8 mouse cellular contexts compared by ENCODE assay signal in the genomic region with DNA sequence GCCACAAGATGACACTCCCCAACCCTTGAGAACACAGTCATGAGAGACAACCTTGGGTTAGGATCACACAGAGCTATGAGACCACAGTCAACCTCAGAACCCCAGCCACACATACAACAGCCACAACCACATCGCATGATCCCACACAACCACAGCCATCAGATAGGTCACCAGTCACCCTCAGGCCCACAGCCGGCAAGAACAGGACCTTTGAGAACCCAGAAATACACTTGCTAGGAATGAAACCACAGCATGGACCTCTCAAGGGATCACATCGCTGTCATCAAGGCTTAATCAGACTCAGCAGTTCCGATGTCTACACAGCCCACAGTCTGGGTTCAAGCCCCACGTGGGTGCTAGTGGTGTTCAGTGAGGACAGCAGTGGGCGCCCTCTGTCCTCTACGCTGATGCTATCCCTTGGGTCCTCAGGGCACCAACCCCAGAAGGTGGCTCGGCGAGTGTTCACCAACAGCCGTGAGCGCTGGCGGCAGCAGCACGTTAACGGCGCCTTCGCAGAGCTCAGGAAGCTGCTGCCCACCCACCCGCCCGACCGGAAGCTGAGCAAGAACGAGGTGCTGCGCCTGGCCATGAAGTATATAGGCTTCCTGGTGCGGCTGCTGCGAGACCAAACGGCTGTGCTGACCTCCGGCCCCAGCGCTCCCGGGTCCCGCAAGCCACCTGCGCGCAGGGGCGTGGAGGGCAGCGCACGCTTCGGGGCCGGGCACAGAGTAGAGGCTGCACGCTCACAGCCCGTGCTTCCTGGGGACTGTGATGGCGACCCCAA. TPM values are rescaled to one million over a fixed set of nuclear protein-coding genes. Genes with fewer than 3 reads are reported as not detected.
DNase-seq lines count a peak whose midpoint lies in the region; ATAC-seq and TF ChIP-seq lines count a peak whose summit lies in the region.

No protein-coding gene starts in this region.

- no peak for TF ChIP-seq CTCF in layer of hippocampus, adult 2 months (conservative IDR thresholded peaks at IDR 0.05)

- peak overlapping the region; percentile 11 for H3K4me2 ChIP-seq in hindbrain, embryonic 14.5 days (replicated peaks)
- peak overlapping the region; percentile 54 for H3K4me2 ChIP-seq in stomach, embryonic 15.5 days

- DNase-seq in layer of hippocampus, adult 2 months (ENCODE audit: low spot score in 2 of 2): no peak
- DNase-seq in layer of hippocampus, postnatal 36 days: no peak
- no peak for DNase-seq in hindbrain, embryonic 14.5 days (ENCODE audit: low spot score)
- peak; percentile 47 to 60 for DNase-seq in lung, postnatal 4 days
- DNase-seq in layer of hippocampus, adult 9-10 months (ENCODE audit: low spot score): no peak
- no peak for DNase-seq in ovary, postnatal 14 days (ENCODE audit: low spot score)

- 9% methylated on average over 38 of the region's 38 CpGs for WGBS in hindbrain, embryonic 14.5 days
- WGBS in stomach, embryonic 15.5 days: 23% methylated on average over 38 of the region's 38 CpGs

- peaks cover 10% of the 10 kb centered on the region; the same call in 1 of the 2 replicates for H3K36me3 ChIP-seq in hindbrain, embryonic 14.5 days (replicated peaks; ENCODE audit: control insufficient read depth, insufficient read depth)
- peaks cover 12% of the 10 kb centered on the region for H3K36me3 ChIP-seq in stomach, embryonic 15.5 days

- H3K9me3 ChIP-seq in hindbrain, embryonic 14.5 days (ENCODE audit: control insufficient read depth, low read length): no peaks in the 10 kb centered on the region
- no peaks in the 10 kb centered on the region for H3K9me3 ChIP-seq in stomach, embryonic 15.5 days

- peak; percentile 21 for ATAC-seq in common myeloid progenitor, adult 5-6 weeks (replicated peaks; ENCODE audit: low read depth, poor library complexity, severe bottlenecking)
- ATAC-seq in hindbrain, embryonic 14.5 days (ENCODE audit: low FRiP score): no peak
- ATAC-seq in stomach, embryonic 15.5 days (ENCODE audit: insufficient read depth, low FRiP score, low read depth): no peak

- H3K27me3 ChIP-seq in hindbrain, embryonic 14.5 days (ENCODE audit: control insufficient read depth, insufficient read depth, low read length): peaks cover 61% of the 10 kb centered on the region
- H3K27me3 ChIP-seq in stomach, embryonic 15.5 days (replicated peaks): peaks cover 48% of the 10 kb centered on the region

- peak overlapping the region; percentile 85 for H3K27ac ChIP-seq in layer of hippocampus, adult 2 months
- no peak overlapping the region for H3K27ac ChIP-seq in hindbrain, embryonic 14.5 days
- peak overlapping the region; percentile 31; the same call in 1 of the 2 replicates for H3K27ac ChIP-seq in stomach, embryonic 15.5 days

- peaks cover 35% of the 10 kb centered on the region for H3K4me1 ChIP-seq in hindbrain, embryonic 14.5 days (replicated peaks; ENCODE audit: control insufficient read depth, insufficient read depth, low read length)
- peaks cover 50% of the 10 kb centered on the region for H3K4me1 ChIP-seq in stomach, embryonic 15.5 days

- H3K4me3 ChIP-seq in layer of hippocampus, adult 2 months: peak overlapping the region; percentile 24; the same call in 1 of the 2 replicates
- H3K4me3 ChIP-seq in hindbrain, embryonic 14.5 days (replicated peaks; ENCODE audit: low read length): 0 out of 2 replicates have a peak overlapping the region, but pooled peaks have one; percentile 2
- H3K4me3 ChIP-seq in stomach, embryonic 15.5 days (replicated peaks): peak overlapping the region; percentile 31

- 0 out of 2 replicates have a peak overlapping the region, but pooled peaks have one; percentile 6 for H3K9ac ChIP-seq in hindbrain, embryonic 14.5 days
- H3K9ac ChIP-seq in stomach, embryonic 15.5 days: no peak overlapping the region

RNA-seq across cellular contexts. Expression of gene Lyl1, which starts 2.4 kb away (rescaled TPM):
- 1 to 10 TPM; 2.3 to 2.6 TPM for total RNA-seq in layer of hippocampus, adult 2 months (2021)
- 1 to 10 TPM; 1.2 to 2.0 TPM for total RNA-seq in layer of hippocampus, postnatal 36 days (2021)
- total RNA-seq in common myeloid progenitor, adult 5-6 weeks (2017): 38.8 and 47.8 TPM in 2 replicates
- 3.8 and 5.1 TPM in 2 replicates for polyA plus RNA-seq in hindbrain, embryonic 14.5 days (2014; fragmentation: Nextera tagmentation; extraction: Ambion mirVana)
- polyA plus RNA-seq in stomach, embryonic 15.5 days (2015; fragmentation: Nextera tagmentation; extraction: Ambion mirVana): 7.1 and 9.7 TPM in 2 replicates

RNA-seq across cellular contexts. Expression of gene Nacc1, which starts 16.0 kb away (rescaled TPM):
- total RNA-seq in layer of hippocampus, adult 2 months (2021): 10 to 100 TPM; 91.8 to 93.9 TPM
- total RNA-seq in layer of hippocampus, postnatal 36 days (2021): 10 to 100 TPM; 85.9 to 92.2 TPM
- total RNA-seq in common myeloid progenitor, adult 5-6 weeks (2017): 46.5 and 55.3 TPM in 2 replicates
- 17.8 and 18.1 TPM in 2 replicates for polyA plus RNA-seq in hindbrain, embryonic 14.5 days (2014; fragmentation: Nextera tagmentation; extraction: Ambion mirVana)
- polyA plus RNA-seq in stomach, embryonic 15.5 days (2015; fragmentation: Nextera tagmentation; extraction: Ambion mirVana): 15.8 and 17.4 TPM in 2 replicates

RNA-seq across cellular contexts. Expression of gene Trmt1, which starts 17.6 kb away (rescaled TPM):
- total RNA-seq in layer of hippocampus, adult 2 months (2021): 100 to 1,000 TPM; 109 to 113 TPM
- 100 to 1,000 TPM in 1 of 2 experiments, 10 to 100 TPM in 1; 95.2 to 115 TPM for total RNA-seq in layer of hippocampus, postnatal 36 days (2021)
- 85.0 and 102 TPM in 2 replicates for total RNA-seq in common myeloid progenitor, adult 5-6 weeks (2017)
- polyA plus RNA-seq in hindbrain, embryonic 14.5 days (2014; fragmentation: Nextera tagmentation; extraction: Ambion mirVana): 55.2 and 62.1 TPM in 2 replicates
- 56.2 and 63.9 TPM in 2 replicates for polyA plus RNA-seq in stomach, embryonic 15.5 days (2015; fragmentation: Nextera tagmentation; extraction: Ambion mirVana)

RNA-seq across cellular contexts. Expression of gene G430095P16Rik, which starts 19.1 kb away (rescaled TPM):
- under 1 TPM in 1 of 2 experiments, not detected in 1; 0.54 TPM for total RNA-seq in layer of hippocampus, adult 2 months (2021)
- not detected for total RNA-seq in layer of hippocampus, postnatal 36 days (2021)
- 13.2 and 22.4 TPM in 2 replicates for total RNA-seq in common myeloid progenitor, adult 5-6 weeks (2017)
- polyA plus RNA-seq in hindbrain, embryonic 14.5 days (2014; fragmentation: Nextera tagmentation; extraction: Ambion mirVana): 0.55 and 0.71 TPM in 2 replicates
- 3.5 and 4.1 TPM in 2 replicates for polyA plus RNA-seq in stomach, embryonic 15.5 days (2015; fragmentation: Nextera tagmentation; extraction: Ambion mirVana)

RNA-seq across cellular contexts. Expression of gene Ier2, which starts 41.0 kb away (rescaled TPM):
- total RNA-seq in layer of hippocampus, adult 2 months (2021): 1 to 10 TPM; 5.1 to 7.2 TPM
- 1 to 10 TPM; 7.2 to 7.6 TPM for total RNA-seq in layer of hippocampus, postnatal 36 days (2021)
- total RNA-seq in common myeloid progenitor, adult 5-6 weeks (2017): 73.6 and 80.7 TPM in 2 replicates
- polyA plus RNA-seq in hindbrain, embryonic 14.5 days (2014; fragmentation: Nextera tagmentation; extraction: Ambion mirVana): 17.4 and 20.1 TPM in 2 replicates
- polyA plus RNA-seq in stomach, embryonic 15.5 days (2015; fragmentation: Nextera tagmentation; extraction: Ambion mirVana): 86.4 and 90.3 TPM in 2 replicates

Comparison
In these comparisons a context has a peak if more than half of its experiments do, and no peak if none do; other contexts are left out.
1. DNase-seq: peak in lung, postnatal 4 days (2 of 2); none in layer of hippocampus, adult 2 months (0 of 2), layer of hippocampus, postnatal 36 days (0 of 2), hindbrain, embryonic 14.5 days (single experiment), layer of hippocampus, adult 9-10 months (single experiment) and ovary, postnatal 14 days (single experiment).
2. RNA of gene Lyl1, which starts 2.4 kb away (total RNA-seq): 38.8 to 47.8 TPM in common myeloid progenitor, adult 5-6 weeks; 2.3 to 2.6 TPM in layer of hippocampus, adult 2 months and 1.2 to 2.0 TPM in layer of hippocampus, postnatal 36 days; every median in the first group is over 10 times any median in the second.
3. Peak in every context shown above with its lines, with median percentiles within 50 percentile points of each other: H3K4me3 ChIP-seq.